Mouse (Mus musculus): Measurements from ENCODE around the gene Tbc1d10c. TPM values are rescaled to one million over a fixed set of nuclear protein-coding genes. Genes with fewer than 3 reads are reported as not detected.

Gene Tbc1d10c
- polyA plus RNA-seq, 1 experiment from 2014 or later = 1.1 TPM

- Histone ChIP-seq H3K9me3 (ENCODE audit: control insufficient read depth, low read length) (no peaks in the 10 kb centered on the region), H3K4me3 (ENCODE audit: low read depth, low read length) (peak within 1 kb of the TSS; percentile 98), H3K36me3 (ENCODE audit: control insufficient read depth, insufficient read depth, low read length) (peaks cover 14% of the 10 kb centered on the region), H3K4me1 (ENCODE audit: control insufficient read depth, insufficient read depth, low read length) (peaks cover 10% of the 10 kb centered on the region), H3K4me2 (ENCODE audit: low read depth) (peak within 1 kb of the TSS; percentile 90), H3K9ac (ENCODE audit: low read length) (peak within 1 kb of the TSS; percentile 96), H3K27me3 (ENCODE audit: control insufficient read depth, insufficient read depth, low read length) (no peaks in the 10 kb centered on the region), H3K27ac (ENCODE audit: low read depth, low read length) (peak within 1 kb of the TSS; percentile 85)
- WGBS = 6% methylated on average over 44 of the region's 47 CpGs
- DNase-seq (ENCODE audit: low spot score) = peak; percentile 99
- ATAC-seq (ENCODE audit: insufficient read depth, low FRiP score, low TSS enrichment) = peak; percentile 92
These were observed 605 bp upstream of the Tbc1d10c start, which contains the start of gene Ppp1ca for GRCm38 (mm10) chr19:4191528-4192250. TSS of gene Ppp1ca (plus strand) at chr19:4192065.

GRCm38 (mm10) chr19:4189051-4189620, 1.9 kb downstream of the Tbc1d10c start:
- H3K9ac ChIP-seq (ENCODE audit: low read length) = no peak overlapping the region
- H3K4me1 ChIP-seq (ENCODE audit: control insufficient read depth, insufficient read depth, low read length) = peaks cover 8% of the 10 kb centered on the region
- peaks cover 3% of the 10 kb centered on the region for H3K36me3 ChIP-seq (ENCODE audit: control insufficient read depth, insufficient read depth, low read length)
- no peak for ATAC-seq (ENCODE audit: insufficient read depth, low FRiP score, low TSS enrichment)
- no peaks in the 10 kb centered on the region for H3K27me3 ChIP-seq (ENCODE audit: control insufficient read depth, insufficient read depth, low read length)
- no peak overlapping the region for H3K27ac ChIP-seq (ENCODE audit: low read depth, low read length)
- WGBS = 84% methylated on average over 12 of the region's 12 CpGs
- no peaks in the 10 kb centered on the region for H3K9me3 ChIP-seq (ENCODE audit: control insufficient read depth, low read length)
- no peak overlapping the region for H3K4me3 ChIP-seq (ENCODE audit: low read depth, low read length)
- no peak for DNase-seq (ENCODE audit: low spot score)
- no peak overlapping the region for H3K4me2 ChIP-seq (ENCODE audit: low read depth)

- peaks cover 6% of the 10 kb centered on the region for H3K4me1 ChIP-seq (ENCODE audit: control insufficient read depth, insufficient read depth, low read length)
- WGBS = 75% methylated on average over 3 of the region's 3 CpGs
- H3K4me2 ChIP-seq (ENCODE audit: low read depth) = no peak overlapping the region
- DNase-seq (ENCODE audit: low spot score) (no peak), ATAC-seq (ENCODE audit: insufficient read depth, low FRiP score, low TSS enrichment) (no peak)
- no peak overlapping the region for H3K9ac ChIP-seq (ENCODE audit: low read length)
- no peaks in the 10 kb centered on the region for H3K36me3 ChIP-seq (ENCODE audit: control insufficient read depth, insufficient read depth, low read length)
- H3K4me3 ChIP-seq (ENCODE audit: low read depth, low read length) = no peak overlapping the region
- H3K27me3 ChIP-seq (ENCODE audit: control insufficient read depth, insufficient read depth, low read length) = no peaks in the 10 kb centered on the region
- H3K9me3 ChIP-seq (ENCODE audit: control insufficient read depth, low read length) = no peaks in the 10 kb centered on the region
- no peak overlapping the region for H3K27ac ChIP-seq (ENCODE audit: low read depth, low read length)
These were observed 3.8 kb downstream of the Tbc1d10c start for GRCm38 (mm10) chr19:4187303-4187702.

GRCm38 (mm10) chr19:4184976-4185975, 5.8 kb downstream of the Tbc1d10c start:
- DNase-seq (ENCODE audit: low spot score) (no peak), ATAC-seq (ENCODE audit: insufficient read depth, low FRiP score, low TSS enrichment) (no peak)
- no peaks in the 10 kb centered on the region for H3K36me3 ChIP-seq (ENCODE audit: control insufficient read depth, insufficient read depth, low read length)
- no peak overlapping the region for H3K4me3 ChIP-seq (ENCODE audit: low read depth, low read length)
- H3K4me1 ChIP-seq (ENCODE audit: control insufficient read depth, insufficient read depth, low read length) = peaks cover 6% of the 10 kb centered on the region
- H3K9me3 ChIP-seq (ENCODE audit: control insufficient read depth, low read length) = no peaks in the 10 kb centered on the region
- H3K27ac ChIP-seq (ENCODE audit: low read depth, low read length) = no peak overlapping the region
- no peak overlapping the region for H3K9ac ChIP-seq (ENCODE audit: low read length)
- H3K4me2 ChIP-seq (ENCODE audit: low read depth) = no peak overlapping the region
- H3K27me3 ChIP-seq (ENCODE audit: control insufficient read depth, insufficient read depth, low read length) = no peaks in the 10 kb centered on the region
- 61% methylated on average over 15 of the region's 15 CpGs for WGBS

- no peaks in the 10 kb centered on the region for H3K9me3 ChIP-seq (ENCODE audit: control insufficient read depth, low read length)
- H3K27ac ChIP-seq (ENCODE audit: low read depth, low read length) = no peak overlapping the region
- 74% methylated on average over 2 of the region's 2 CpGs for WGBS
- peaks cover 6% of the 10 kb centered on the region for H3K4me1 ChIP-seq (ENCODE audit: control insufficient read depth, insufficient read depth, low read length)
- no peaks in the 10 kb centered on the region for H3K36me3 ChIP-seq (ENCODE audit: control insufficient read depth, insufficient read depth, low read length)
- no peaks in the 10 kb centered on the region for H3K27me3 ChIP-seq (ENCODE audit: control insufficient read depth, insufficient read depth, low read length)
- H3K4me2 ChIP-seq (ENCODE audit: low read depth) = no peak overlapping the region
- no peak for ATAC-seq (ENCODE audit: insufficient read depth, low FRiP score, low TSS enrichment)
- no peak for DNase-seq (ENCODE audit: low spot score)
- H3K9ac ChIP-seq (ENCODE audit: low read length) = no peak overlapping the region
- no peak overlapping the region for H3K4me3 ChIP-seq (ENCODE audit: low read depth, low read length)
These were observed 7.4 kb downstream of the Tbc1d10c start for GRCm38 (mm10) chr19:4183689-4184088.

GRCm38 (mm10) chr19:4181892-4182291, 9.2 kb downstream of the Tbc1d10c start:
- DNase-seq (ENCODE audit: low spot score) (no peak), ATAC-seq (ENCODE audit: insufficient read depth, low FRiP score, low TSS enrichment) (no peak)
- H3K4me2 ChIP-seq (ENCODE audit: low read depth) = no peak overlapping the region
- no peaks in the 10 kb centered on the region for H3K9me3 ChIP-seq (ENCODE audit: control insufficient read depth, low read length)
- H3K27ac ChIP-seq (ENCODE audit: low read depth, low read length) = no peak overlapping the region
- peaks cover 6% of the 10 kb centered on the region for H3K4me1 ChIP-seq (ENCODE audit: control insufficient read depth, insufficient read depth, low read length)
- H3K27me3 ChIP-seq (ENCODE audit: control insufficient read depth, insufficient read depth, low read length) = no peaks in the 10 kb centered on the region
- H3K9ac ChIP-seq (ENCODE audit: low read length) = no peak overlapping the region
- 45% methylated on average over 3 of the region's 3 CpGs for WGBS
- H3K4me3 ChIP-seq (ENCODE audit: low read depth, low read length) = no peak overlapping the region
- no peaks in the 10 kb centered on the region for H3K36me3 ChIP-seq (ENCODE audit: control insufficient read depth, insufficient read depth, low read length)

GRCm38 (mm10) chr19:4180411-4180810, 10.7 kb downstream of the Tbc1d10c start:
- Histone ChIP-seq H3K4me3 (ENCODE audit: low read depth, low read length) (no peak overlapping the region), H3K9ac (ENCODE audit: low read length) (no peak overlapping the region), H3K27me3 (ENCODE audit: control insufficient read depth, insufficient read depth, low read length) (no peaks in the 10 kb centered on the region), H3K9me3 (ENCODE audit: control insufficient read depth, low read length) (no peaks in the 10 kb centered on the region), H3K4me1 (ENCODE audit: control insufficient read depth, insufficient read depth, low read length) (peaks cover 7% of the 10 kb centered on the region), H3K27ac (ENCODE audit: low read depth, low read length) (no peak overlapping the region), H3K36me3 (ENCODE audit: control insufficient read depth, insufficient read depth, low read length) (no peaks in the 10 kb centered on the region), H3K4me2 (ENCODE audit: low read depth) (no peak overlapping the region)
- DNase-seq (ENCODE audit: low spot score) = no peak
- 86% methylated on average over 7 of the region's 7 CpGs for WGBS
- ATAC-seq (ENCODE audit: insufficient read depth, low FRiP score, low TSS enrichment) = no peak

- Histone ChIP-seq H3K4me3 (ENCODE audit: low read depth, low read length) (0 out of 2 replicates have a peak within 1 kb of the TSS, but pooled peaks have one; percentile 2), H3K27ac (ENCODE audit: low read depth, low read length) (no peak within 1 kb of the TSS), H3K4me1 (ENCODE audit: control insufficient read depth, insufficient read depth, low read length) (peaks cover 5% of the 10 kb centered on the region; the same call in 1 of the 2 replicates), H3K4me2 (ENCODE audit: low read depth) (peak within 1 kb of the TSS; percentile 22), H3K9me3 (ENCODE audit: control insufficient read depth, low read length) (no peaks in the 10 kb centered on the region), H3K27me3 (ENCODE audit: control insufficient read depth, insufficient read depth, low read length) (no peaks in the 10 kb centered on the region), H3K9ac (ENCODE audit: low read length) (peak within 1 kb of the TSS; percentile 12), H3K36me3 (ENCODE audit: control insufficient read depth, insufficient read depth, low read length) (no peaks in the 10 kb centered on the region)
- 3% methylated on average over 11 of the region's 11 CpGs for WGBS
- DNase-seq (ENCODE audit: low spot score) (peak; percentile 44), ATAC-seq (ENCODE audit: insufficient read depth, low FRiP score, low TSS enrichment) (no peak)
These were observed 15.6 kb downstream of the Tbc1d10c start, which contains the start of gene Carns1 for GRCm38 (mm10) chr19:4175368-4175947. TSS of gene Carns1 (minus strand) at chr19:4175479.

Data from neural tube, embryonic 11.5 days (tissue).